Mouse (Mus musculus): ENCODE results near the gene Sycn.

The Sycn gene

DNA sequence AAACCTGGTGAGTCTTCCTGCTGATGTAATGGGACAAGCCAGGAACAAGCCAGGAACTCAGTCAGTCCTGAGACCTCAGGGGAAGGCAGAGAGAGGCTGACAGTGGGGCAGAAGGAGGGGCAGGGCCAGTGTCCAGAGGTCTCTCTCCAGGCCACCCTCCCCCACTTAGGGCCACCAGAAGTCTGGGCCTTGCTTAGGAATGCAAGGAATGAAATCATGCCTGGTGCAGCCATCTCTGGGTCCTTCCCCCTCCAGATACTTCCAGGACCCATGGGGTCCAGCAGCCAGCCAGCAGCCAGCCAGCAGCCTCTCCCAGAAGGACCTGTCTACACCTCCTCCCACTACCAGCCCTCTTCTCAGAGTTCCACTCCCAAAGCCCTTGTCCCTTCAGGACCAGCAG is 47.0 kb downstream of the Sycn start:
- DNase-seq, result peak; percentile 42
